Mouse (Mus musculus): ENCODE data around the gene Slc25a43.

Slc25a43 gene

DNA sequence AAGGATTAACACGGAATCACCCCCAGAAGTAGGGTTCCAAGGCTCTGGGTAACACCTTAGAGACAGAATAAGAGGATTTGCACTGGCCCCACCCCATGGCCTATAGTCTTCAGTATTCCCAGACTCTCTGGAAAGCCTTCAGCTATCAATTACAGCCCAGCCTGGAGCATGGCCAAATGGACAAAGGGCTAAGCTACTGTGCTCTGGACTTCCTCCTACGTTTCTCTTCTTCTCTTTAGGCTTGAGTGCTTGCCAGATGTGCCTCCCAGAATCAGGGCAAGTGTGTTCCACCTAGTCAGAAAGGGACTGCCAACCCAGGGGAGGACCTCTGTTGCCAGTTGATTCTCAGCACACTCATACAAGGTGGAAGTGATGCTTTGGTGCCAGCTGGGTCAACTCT lies 81.6 kb downstream of the Slc25a43 start:
- no peak for DNase-seq (ENCODE audit: low spot score in 2 of 2)
